Mouse (Mus musculus) spleen, adult 2 months (tissue): ENCODE data around the gene Ppip5k2. TPM values are rescaled to one million over a fixed set of nuclear protein-coding genes. Genes with fewer than 3 reads are reported as not detected.

Source experiments
- DNase-seq, 2 experiments: peaks; one replicate each; pipeline versions ENCODE4 v3.0.0 to v3.0.0-alpha.2; 2012 to 2021; ENCODE audit warnings: low spot score in 2 of 2, low read depth in 1 of 2
- H3K27ac ChIP-seq: fragments of 200-500 bp; 2 replicates; pipeline ENCODE4 v1.5.1; 2012; ENCODE audit warnings: low read length, inconsistent platforms; ENCODE audit not compliant: insufficient read depth
- H3K27me3 ChIP-seq: fragments of 200-500 bp; 2 replicates; pipeline ENCODE4 v1.6.1; 2012; ENCODE audit warnings: mild to moderate bottlenecking, moderate library complexity, low read length, inconsistent platforms; ENCODE audit not compliant: control insufficient read depth, insufficient read depth
- H3K36me3 ChIP-seq: fragments of 200-500 bp; 2 replicates; pipeline ENCODE4 v1.6.1; 2012; ENCODE audit warnings: mild to moderate bottlenecking, low read length, inconsistent platforms; ENCODE audit not compliant: control insufficient read depth, insufficient read depth
- H3K4me1 ChIP-seq: fragments of 200-500 bp; 2 replicates; pipeline ENCODE4 v1.6.1; 2011; ENCODE audit warnings: inconsistent platforms; ENCODE audit not compliant: control insufficient read depth, insufficient read depth, insufficient read length
- H3K4me3 ChIP-seq: fragments of 200-500 bp; 2 replicates; pipeline ENCODE4 v1.5.1; 2011; ENCODE audit warnings: mild to moderate bottlenecking, inconsistent platforms; ENCODE audit not compliant: insufficient read depth, insufficient read length; ENCODE audit errors: extremely low read depth
- CTCF ChIP-seq: fragments of 200-500 bp; IDR thresholded peaks from 2 replicates; pipeline ENCODE4 v1.5.1; 2011; ENCODE audit warnings: mild to moderate bottlenecking, inconsistent platforms; ENCODE audit not compliant: insufficient read depth, insufficient read length, insufficient replicate concordance; ENCODE audit errors: extremely low read depth
- POLR2A ChIP-seq: fragments of 200-500 bp; IDR thresholded peaks from 2 replicates; pipeline ENCODE4 v1.6.1; 2011; ENCODE audit warnings: low read depth, low read length, inconsistent platforms
- WGBS: fragments of 180-500 bp; shearing (Covaris S2); methylation state at CpG from one replicate; pipeline ENCODE4 v1.1.7; 2018; 5-methylcytosine and 5-hydroxymethylcytosine counted together
- polyA plus RNA-seq: library from polyadenylated mRNA; depleted of rRNA; stranded (reverse); fragments of >200 nt; gene quantifications from 2 replicates; pipeline ENCODE4 v1.2.3, GENCODE M21; 2012

Gene Ppip5k2
- polyA plus RNA-seq, 1 experiment, result 3.8 TPM

DNA sequence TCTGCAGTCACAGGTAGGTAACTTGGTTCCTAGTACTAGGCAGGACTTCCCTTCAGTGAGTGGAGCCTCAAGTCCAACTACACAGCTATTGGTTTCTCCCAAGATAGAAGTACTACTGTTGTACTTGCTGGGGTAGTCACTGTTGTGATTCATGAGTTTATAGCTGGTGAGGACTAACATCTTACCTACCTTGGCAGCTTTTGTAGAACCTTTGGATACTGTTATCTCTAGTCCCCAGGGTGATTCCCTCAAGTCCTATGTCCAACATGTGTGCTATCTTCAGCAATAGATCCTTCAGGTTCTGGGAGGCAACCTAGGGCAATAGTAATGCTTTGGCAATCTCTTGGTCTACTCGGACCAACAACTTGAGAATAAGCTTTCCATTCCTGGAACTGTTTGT, 65.6 kb downstream of the Ppip5k2 start:
- H3K27me3 ChIP-seq, result no peaks in the 10 kb centered on the region
- no peak overlapping the region for H3K27ac ChIP-seq
- no peaks in the 10 kb centered on the region for H3K4me1 ChIP-seq
- DNase-seq, result no peak
- peaks cover 15% of the 10 kb centered on the region for H3K36me3 ChIP-seq
- 82% methylated on average over 1 of the region's 1 CpGs for WGBS
- TF ChIP-seq CTCF (no peak), POLR2A (no peak)
- no peak overlapping the region for H3K4me3 ChIP-seq

DNA sequence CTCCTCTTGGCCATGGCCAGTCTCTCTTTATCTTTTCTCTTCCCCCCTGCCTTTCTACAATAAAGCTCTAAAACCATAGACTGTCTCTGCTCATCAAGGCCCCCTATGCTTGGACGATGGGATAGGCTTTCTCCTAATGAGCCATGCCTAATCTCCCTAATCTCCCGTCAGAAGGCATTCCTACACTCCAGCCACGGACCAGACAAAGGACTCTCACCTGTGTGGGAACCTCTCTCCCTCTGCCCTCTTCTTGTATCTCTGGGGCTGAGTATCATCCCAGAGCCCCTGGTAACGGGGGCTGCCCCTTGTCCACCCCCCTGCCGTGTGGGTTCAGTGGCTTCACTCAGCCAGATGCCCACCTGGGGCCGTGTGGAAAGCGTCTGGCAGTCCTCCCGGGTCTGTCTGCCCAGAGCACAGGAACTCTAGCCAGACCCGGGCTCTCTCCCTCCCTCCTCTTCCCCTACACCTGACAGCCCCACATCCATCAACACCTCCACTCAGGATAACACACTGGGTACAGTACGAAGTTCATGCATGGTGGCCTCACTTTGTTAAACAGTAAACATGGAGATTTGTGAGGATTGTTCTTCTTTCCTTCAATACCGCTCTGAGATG, 71.1 kb downstream of the Ppip5k2 start:
- TF ChIP-seq CTCF, result no peak
- TF ChIP-seq POLR2A, result no peak
- no peak overlapping the region for H3K27ac ChIP-seq
- no peaks in the 10 kb centered on the region for H3K36me3 ChIP-seq
- H3K4me1 ChIP-seq, result no peaks in the 10 kb centered on the region
- H3K27me3 ChIP-seq, result no peaks in the 10 kb centered on the region
- WGBS, result 48% methylated on average over 11 of the region's 11 CpGs
- DNase-seq, result no peak
- no peak overlapping the region for H3K4me3 ChIP-seq

DNA sequence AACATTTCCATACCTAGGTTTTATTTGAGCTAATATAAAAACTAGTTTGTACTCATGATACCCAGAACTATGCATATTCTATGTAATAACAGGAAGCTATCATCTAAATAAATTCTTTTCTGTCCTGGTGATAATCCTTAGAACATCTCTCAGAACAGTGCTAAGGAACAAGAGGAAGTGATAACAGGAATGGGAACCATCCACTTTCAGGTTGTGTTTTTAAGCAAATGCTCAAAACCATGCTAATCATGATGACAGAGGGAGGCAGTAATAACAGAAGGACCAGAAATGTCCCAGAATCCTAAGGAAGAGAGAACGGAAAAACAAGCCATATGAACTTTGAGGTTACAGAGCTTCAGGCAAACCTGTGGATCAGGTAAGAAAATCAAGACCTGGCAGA, 72.9 kb downstream of the Ppip5k2 start:
- Histone ChIP-seq H3K36me3 (no peaks in the 10 kb centered on the region), H3K27me3 (no peaks in the 10 kb centered on the region), H3K4me1 (no peaks in the 10 kb centered on the region), H3K27ac (no peak overlapping the region), H3K4me3 (no peak overlapping the region)
- no peak for TF ChIP-seq POLR2A
- no peak for TF ChIP-seq CTCF
- no peak for DNase-seq
- 100% methylated on average over 1 of the region's 1 CpGs for WGBS

DNA sequence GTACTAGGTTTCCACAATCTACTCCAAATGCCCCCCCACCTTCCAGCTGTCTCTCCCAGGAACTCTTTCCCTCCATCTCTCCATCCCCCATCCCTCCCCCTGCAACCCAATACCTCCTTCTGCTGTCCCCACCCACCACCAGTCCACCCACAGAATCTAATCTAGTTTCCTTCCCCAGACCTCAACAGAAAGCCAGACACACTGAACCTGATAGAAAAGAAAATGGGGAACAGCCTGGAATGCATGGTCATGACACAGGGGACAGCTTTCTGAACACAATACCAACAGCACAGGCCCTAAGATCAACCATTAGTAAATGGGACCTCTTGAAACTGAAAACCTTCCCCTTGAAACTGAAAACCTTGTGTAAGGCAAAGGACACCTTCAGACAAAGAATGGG, 76.4 kb downstream of the Ppip5k2 start:
- TF ChIP-seq CTCF (no peak), POLR2A (no peak)
- DNase-seq, result no peak
- Histone ChIP-seq H3K4me3 (no peak overlapping the region), H3K27me3 (no peaks in the 10 kb centered on the region), H3K4me1 (no peaks in the 10 kb centered on the region), H3K36me3 (no peaks in the 10 kb centered on the region), H3K27ac (no peak overlapping the region)

DNA sequence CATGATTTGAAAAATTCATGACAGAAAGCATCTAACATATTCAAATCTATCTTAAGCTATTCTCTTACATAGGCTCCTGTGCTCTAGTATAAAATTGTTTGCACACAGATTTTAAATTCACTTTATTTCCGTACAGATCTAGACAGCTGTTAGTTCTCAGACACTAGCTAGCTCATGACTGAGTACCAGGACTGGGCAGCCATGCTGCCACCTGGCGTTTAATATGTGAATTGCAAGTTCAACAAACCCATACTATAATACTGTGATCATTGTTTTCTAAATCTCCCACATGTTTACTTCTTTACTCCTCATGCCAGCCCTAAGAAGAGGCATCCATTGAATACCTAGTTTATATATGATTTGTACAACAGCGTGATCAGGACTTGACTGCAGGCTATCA, 81.5 kb downstream of the Ppip5k2 start:
- Histone ChIP-seq H3K27me3 (no peaks in the 10 kb centered on the region), H3K27ac (no peak overlapping the region), H3K4me1 (no peaks in the 10 kb centered on the region), H3K4me3 (no peak overlapping the region), H3K36me3 (no peaks in the 10 kb centered on the region)
- no peak for TF ChIP-seq POLR2A
- peak; percentile 49; the same call in 1 of the 2 replicates for TF ChIP-seq CTCF
- 7% methylated on average over 3 of the region's 3 CpGs for WGBS
- DNase-seq, result peak; percentile 29 to 49

DNA sequence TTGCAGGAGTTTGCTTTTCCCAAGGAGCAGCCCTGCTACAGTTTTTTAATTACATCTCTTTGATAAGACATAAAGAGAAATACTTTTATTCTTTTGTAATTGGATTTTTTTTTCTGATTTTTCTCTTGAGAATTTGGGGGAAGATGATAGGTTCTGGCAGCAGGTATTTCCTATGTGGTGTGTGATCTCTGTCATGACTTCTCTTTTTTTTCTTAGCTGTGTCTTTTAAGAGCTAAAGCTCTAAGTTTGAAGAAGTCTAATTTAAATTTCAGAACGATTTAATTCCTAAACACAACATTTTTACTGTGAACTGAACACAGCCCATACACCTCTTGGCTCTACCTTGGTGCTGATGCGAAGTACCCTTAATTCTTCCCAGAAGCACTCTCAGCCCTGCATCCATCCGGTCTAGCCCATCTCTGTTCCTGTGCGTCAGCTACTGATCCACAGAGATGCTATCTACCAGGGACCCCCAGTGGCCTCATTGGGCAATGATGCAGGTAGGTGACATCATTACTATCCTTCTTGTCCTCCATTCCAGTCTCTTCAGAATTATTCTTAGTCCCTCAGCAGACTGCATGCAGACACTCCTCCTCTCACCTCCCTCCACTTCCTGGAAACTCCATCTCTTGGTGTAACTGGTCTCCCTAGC, 93.6 kb downstream of the Ppip5k2 start:
- DNase-seq, result no peak
- WGBS, result 63% methylated on average over 4 of the region's 4 CpGs
- no peak overlapping the region for H3K27ac ChIP-seq

DNA sequence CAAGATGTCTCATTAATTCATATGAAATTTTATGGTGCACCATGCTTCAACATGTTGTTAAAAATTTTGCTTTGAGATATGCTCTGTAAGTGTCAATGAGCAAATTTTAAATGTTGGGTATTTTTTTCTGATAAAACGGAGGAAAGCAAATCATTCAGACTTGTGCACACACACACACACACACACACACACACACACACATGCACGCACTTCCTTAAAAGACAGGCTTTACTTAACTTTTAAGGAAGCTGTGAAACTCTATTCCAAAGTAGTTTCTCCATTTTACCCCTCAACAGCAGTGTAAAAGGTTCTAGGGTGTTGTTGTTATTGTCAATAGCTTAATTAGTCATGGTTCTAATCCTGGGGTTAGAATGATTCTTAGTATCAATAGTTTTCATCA, 94.1 kb downstream of the Ppip5k2 start:
- H3K4me3 ChIP-seq, result no peak overlapping the region
- no peaks in the 10 kb centered on the region for H3K4me1 ChIP-seq
- no peak overlapping the region for H3K27ac ChIP-seq
- WGBS, result 17% methylated on average over 2 of the region's 2 CpGs
- DNase-seq, result no peak
- TF ChIP-seq POLR2A (no peak), CTCF (no peak)
- no peaks in the 10 kb centered on the region for H3K36me3 ChIP-seq
- no peaks in the 10 kb centered on the region for H3K27me3 ChIP-seq

More for the DNA sequence above, 93.6 kb downstream of the Ppip5k2 start:
- Histone ChIP-seq H3K27me3 (no peaks in the 10 kb centered on the region), H3K36me3 (no peaks in the 10 kb centered on the region), H3K4me1 (no peaks in the 10 kb centered on the region), H3K4me3 (no peak overlapping the region)
- TF ChIP-seq POLR2A, result no peak
- TF ChIP-seq CTCF, result no peak
